Mouse (Mus musculus) liver, embryonic 16.5 days (tissue): ENCODE results near the gene Pithd1. TPM values are rescaled to one million over a fixed set of nuclear protein-coding genes. Genes with fewer than 3 reads are reported as not detected.

Experiments
- polyA plus RNA-seq: library from polyadenylated mRNA; unstranded; fragments of >200 nt; fragmentation: Nextera tagmentation; extraction: Ambion mirVana; gene quantifications from 2 replicates; pipeline ENCODE4 v1.2.1, GENCODE M21; 2015

Gene Pithd1
- polyA plus RNA-seq, 1 experiment from 2014 or later: 61.4 TPM

Other genes starting within 250 kb of the Pithd1 start
- 0.35 and 0.72 TPM in 2 replicates for gene Myom3, start 227.5 kb downstream of the Pithd1 start, polyA plus RNA-seq
- gene Srsf10, start 131.5 kb downstream of the Pithd1 start, polyA plus RNA-seq: 81.8 and 90.3 TPM in 2 replicates
- gene Pnrc2, start 113.4 kb downstream of the Pithd1 start, polyA plus RNA-seq: 74.9 and 81.1 TPM in 2 replicates
- gene Cnr2, start 91.9 kb downstream of the Pithd1 start, polyA plus RNA-seq: 2.9 TPM in 2 replicates
- gene Fuca1, start 66.5 kb downstream of the Pithd1 start, polyA plus RNA-seq: 22.7 and 28.0 TPM in 2 replicates
- 105 and 107 TPM in 2 replicates for gene Hmgcl, start 40.8 kb downstream of the Pithd1 start, polyA plus RNA-seq
- gene Gale, start 23.5 kb downstream of the Pithd1 start, polyA plus RNA-seq: 34.5 and 37.6 TPM in 2 replicates
- 37.0 and 39.9 TPM in 2 replicates for gene Lypla2, start 14.6 kb downstream of the Pithd1 start, polyA plus RNA-seq
- gene Eloa, start 34.5 kb upstream of the Pithd1 start, polyA plus RNA-seq: 29.1 and 29.4 TPM in 2 replicates
- 216 and 219 TPM in 2 replicates for gene Rpl11, start 66.2 kb upstream of the Pithd1 start, polyA plus RNA-seq
- gene Id3, start 156.2 kb upstream of the Pithd1 start, polyA plus RNA-seq: 37.5 and 40.6 TPM in 2 replicates
- gene E2f2, start 185.1 kb upstream of the Pithd1 start, polyA plus RNA-seq: 83.5 and 93.6 TPM in 2 replicates
- 2.2 and 3.0 TPM in 2 replicates for gene Asap3, start 219.1 kb upstream of the Pithd1 start, polyA plus RNA-seq